Mouse (Mus musculus): ENCODE results near the gene Celf2. TPM values are rescaled to one million over a fixed set of nuclear protein-coding genes. Genes with fewer than 3 reads are reported as not detected.

Gene Celf2
- polyA plus RNA-seq, 1 experiment from 2014 or later = 63.2 TPM

DNA sequence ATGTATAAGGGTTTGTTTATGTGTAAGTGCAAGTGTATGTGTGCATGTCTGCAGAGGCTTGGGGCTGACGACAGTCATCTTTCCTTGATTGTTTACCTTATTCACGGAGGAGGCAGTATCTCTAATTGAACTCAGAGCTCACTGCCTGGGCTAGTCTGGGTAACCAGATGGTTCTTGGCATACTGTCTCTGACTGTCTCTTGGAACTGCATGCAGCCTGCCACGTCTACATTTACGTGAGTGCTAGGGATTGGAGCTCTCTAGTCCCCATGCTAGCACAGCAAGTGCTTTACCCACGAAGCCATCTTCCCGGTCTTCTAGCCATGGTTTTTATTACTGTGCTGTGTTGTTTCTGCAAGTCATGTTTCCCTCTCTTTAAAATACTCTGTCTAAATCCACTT is 855.6 kb downstream of the Celf2 start:
- peaks cover 3% of the 10 kb centered on the region; the same call in 1 of the 2 replicates for H3K4me1 ChIP-seq (replicated peaks)
- no peaks in the 10 kb centered on the region for H3K9me3 ChIP-seq (replicated peaks)
- H3K4me3 ChIP-seq = no peak overlapping the region
- H3K4me2 ChIP-seq = no peak overlapping the region
- WGBS = 74% methylated on average over 6 of the region's 6 CpGs
- ATAC-seq (replicated peaks; ENCODE audit: insufficient number of reproducible peaks, insufficient read depth, low FRiP score, low read depth) = no peak
- H3K36me3 ChIP-seq = no peaks in the 10 kb centered on the region
- H3K27me3 ChIP-seq = no peaks in the 10 kb centered on the region
- H3K27ac ChIP-seq = no peak overlapping the region
- H3K9ac ChIP-seq = no peak overlapping the region

DNA sequence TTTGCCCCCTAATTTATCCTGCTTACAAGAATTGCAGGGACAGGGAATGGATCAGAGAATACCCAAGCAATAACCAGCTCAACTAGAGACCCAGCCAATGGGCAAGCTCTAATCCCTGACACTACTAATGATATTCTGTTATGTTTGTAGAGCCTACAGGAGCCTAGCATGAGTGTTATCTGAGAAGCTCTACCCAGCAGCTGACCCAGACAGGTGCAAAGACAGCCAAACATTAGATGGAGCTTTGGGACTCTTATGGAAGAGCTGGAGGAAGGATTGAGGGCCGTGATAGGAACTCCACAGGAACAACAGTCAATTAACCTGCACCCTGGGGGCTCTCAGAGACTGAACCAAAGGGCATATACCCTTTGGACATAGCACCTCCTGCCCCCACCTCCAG is 857.7 kb downstream of the Celf2 start:
- H3K4me3 ChIP-seq = no peak overlapping the region
- no peak overlapping the region for H3K4me2 ChIP-seq
- H3K27ac ChIP-seq = no peak overlapping the region
- H3K9ac ChIP-seq = no peak overlapping the region
- no peaks in the 10 kb centered on the region for H3K9me3 ChIP-seq (replicated peaks)
- 80% methylated on average over 1 of the region's 1 CpGs for WGBS
- H3K4me1 ChIP-seq (replicated peaks) = peaks cover 3% of the 10 kb centered on the region; the same call in 1 of the 2 replicates
- H3K36me3 ChIP-seq = no peaks in the 10 kb centered on the region
- ATAC-seq (replicated peaks; ENCODE audit: insufficient number of reproducible peaks, insufficient read depth, low FRiP score, low read depth) = no peak
- H3K27me3 ChIP-seq = no peaks in the 10 kb centered on the region

GRCm38 (mm10) chr2:6648877-6649276 is 860.5 kb downstream of the Celf2 start:
- ATAC-seq (replicated peaks; ENCODE audit: insufficient number of reproducible peaks, insufficient read depth, low FRiP score, low read depth) = no peak
- Histone ChIP-seq H3K4me1 (replicated peaks) (no peaks in the 10 kb centered on the region), H3K9me3 (replicated peaks) (no peaks in the 10 kb centered on the region), H3K27me3 (no peaks in the 10 kb centered on the region), H3K4me2 (no peak overlapping the region), H3K4me3 (no peak overlapping the region), H3K27ac (no peak overlapping the region), H3K36me3 (no peaks in the 10 kb centered on the region), H3K9ac (no peak overlapping the region)
- WGBS = 82% methylated on average over 6 of the region's 6 CpGs

GRCm38 (mm10) chr2:6647028-6647427 is 862.3 kb downstream of the Celf2 start:
- Histone ChIP-seq H3K4me3 (no peak overlapping the region), H3K27ac (no peak overlapping the region), H3K36me3 (no peaks in the 10 kb centered on the region), H3K9ac (no peak overlapping the region), H3K4me2 (no peak overlapping the region), H3K27me3 (no peaks in the 10 kb centered on the region), H3K4me1 (replicated peaks) (no peaks in the 10 kb centered on the region), H3K9me3 (replicated peaks) (no peaks in the 10 kb centered on the region)
- 92% methylated on average over 4 of the region's 4 CpGs for WGBS
- ATAC-seq (replicated peaks; ENCODE audit: insufficient number of reproducible peaks, insufficient read depth, low FRiP score, low read depth) = no peak

DNA sequence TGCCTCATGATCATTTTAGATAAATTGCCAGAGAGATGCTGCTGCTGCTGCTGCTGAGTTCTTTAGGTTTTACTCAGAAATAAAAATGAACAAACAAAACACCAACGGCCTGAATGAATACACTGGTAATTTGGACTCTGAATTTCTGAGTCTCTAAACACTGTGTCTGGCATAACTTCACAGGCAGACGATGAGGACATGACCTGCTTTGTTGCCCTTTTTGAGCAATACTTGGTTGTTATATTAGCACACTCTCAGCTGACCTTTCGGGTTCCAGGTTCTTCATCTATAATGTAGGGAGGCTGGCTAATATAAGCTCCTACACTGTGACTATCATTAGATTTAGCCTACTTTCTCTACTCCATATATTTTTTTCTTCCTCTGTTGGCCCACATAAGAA is 863.0 kb downstream of the Celf2 start:
- no peak overlapping the region for H3K4me2 ChIP-seq
- H3K4me1 ChIP-seq (replicated peaks) = no peaks in the 10 kb centered on the region
- ATAC-seq (replicated peaks; ENCODE audit: insufficient number of reproducible peaks, insufficient read depth, low FRiP score, low read depth) = no peak
- no peaks in the 10 kb centered on the region for H3K27me3 ChIP-seq
- WGBS = 80% methylated on average over 3 of the region's 3 CpGs
- no peaks in the 10 kb centered on the region for H3K36me3 ChIP-seq
- H3K27ac ChIP-seq = no peak overlapping the region
- H3K9ac ChIP-seq = no peak overlapping the region
- no peaks in the 10 kb centered on the region for H3K9me3 ChIP-seq (replicated peaks)
- H3K4me3 ChIP-seq = no peak overlapping the region

DNA sequence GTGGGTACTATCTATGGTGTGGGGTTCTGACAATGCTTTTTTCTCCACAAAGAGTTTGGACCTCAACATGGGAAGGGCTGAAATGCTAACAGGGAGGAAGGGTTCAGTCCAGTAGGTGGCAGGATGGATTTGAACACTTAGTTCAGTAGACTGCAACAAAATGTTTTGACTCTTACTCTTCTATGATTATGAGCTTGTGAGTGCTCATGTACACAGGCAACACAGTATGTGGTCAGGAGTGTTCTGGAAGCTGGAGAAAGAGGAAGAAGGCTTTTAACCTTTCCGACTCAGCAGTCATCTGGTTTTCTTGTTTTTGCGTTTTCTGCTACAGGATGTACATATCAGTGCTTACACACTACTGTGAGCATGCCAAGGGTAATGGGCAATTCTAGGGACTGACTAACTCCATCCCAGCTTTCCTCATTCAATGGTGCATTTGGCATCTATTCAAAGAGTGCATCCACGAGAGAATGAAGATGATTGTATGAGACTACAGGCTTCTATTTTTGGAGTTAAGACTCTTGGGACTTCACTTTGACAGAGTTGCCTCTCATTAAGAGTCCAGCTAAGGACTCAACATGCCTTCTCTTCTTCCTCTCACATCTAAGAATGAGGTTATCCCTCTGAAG is 867.0 kb downstream of the Celf2 start:
- Histone ChIP-seq H3K27ac (no peak overlapping the region), H3K9ac (no peak overlapping the region), H3K4me3 (no peak overlapping the region), H3K4me1 (replicated peaks) (no peaks in the 10 kb centered on the region), H3K36me3 (no peaks in the 10 kb centered on the region), H3K27me3 (no peaks in the 10 kb centered on the region), H3K9me3 (replicated peaks) (no peaks in the 10 kb centered on the region), H3K4me2 (no peak overlapping the region)
- no peak for ATAC-seq (replicated peaks; ENCODE audit: insufficient number of reproducible peaks, insufficient read depth, low FRiP score, low read depth)
- WGBS = 49% methylated on average over 3 of the region's 3 CpGs

- Histone ChIP-seq H3K9me3 (replicated peaks) (no peaks in the 10 kb centered on the region), H3K4me2 (no peak overlapping the region), H3K27ac (no peak overlapping the region), H3K4me3 (no peak overlapping the region), H3K36me3 (no peaks in the 10 kb centered on the region), H3K27me3 (no peaks in the 10 kb centered on the region), H3K4me1 (replicated peaks) (no peaks in the 10 kb centered on the region), H3K9ac (no peak overlapping the region)
- ATAC-seq (replicated peaks; ENCODE audit: insufficient number of reproducible peaks, insufficient read depth, low FRiP score, low read depth) = no peak
- WGBS = 75% methylated on average over 6 of the region's 6 CpGs
These were observed 870.0 kb downstream of the Celf2 start for GRCm38 (mm10) chr2:6639370-6639769.

DNA sequence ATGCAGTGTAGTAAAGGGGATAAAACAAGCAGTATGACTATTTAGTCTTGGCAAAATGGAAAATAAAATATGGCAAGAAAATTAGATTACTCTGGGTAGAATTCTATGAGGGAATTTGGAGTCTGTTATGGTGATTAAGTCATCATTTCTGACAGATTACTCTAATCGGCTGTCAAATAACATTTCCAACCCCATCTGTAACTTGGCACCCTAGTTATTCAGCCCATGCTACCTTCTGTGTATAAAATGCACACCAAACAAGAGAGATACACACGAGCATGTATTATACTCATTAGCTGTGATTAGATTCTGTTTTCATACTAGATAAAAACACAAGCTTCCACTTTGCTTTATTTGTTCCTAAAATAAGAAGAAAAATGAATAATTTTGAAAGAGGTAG is 872.2 kb downstream of the Celf2 start:
- no peaks in the 10 kb centered on the region for H3K27me3 ChIP-seq
- no peak overlapping the region for H3K4me3 ChIP-seq
- no peak overlapping the region for H3K27ac ChIP-seq
- no peaks in the 10 kb centered on the region for H3K4me1 ChIP-seq (replicated peaks)
- H3K9ac ChIP-seq = no peak overlapping the region
- H3K36me3 ChIP-seq = no peaks in the 10 kb centered on the region
- no peak for ATAC-seq (replicated peaks; ENCODE audit: insufficient number of reproducible peaks, insufficient read depth, low FRiP score, low read depth)
- no peak overlapping the region for H3K4me2 ChIP-seq
- 77% methylated on average over 2 of the region's 2 CpGs for WGBS
- H3K9me3 ChIP-seq (replicated peaks) = no peaks in the 10 kb centered on the region

DNA sequence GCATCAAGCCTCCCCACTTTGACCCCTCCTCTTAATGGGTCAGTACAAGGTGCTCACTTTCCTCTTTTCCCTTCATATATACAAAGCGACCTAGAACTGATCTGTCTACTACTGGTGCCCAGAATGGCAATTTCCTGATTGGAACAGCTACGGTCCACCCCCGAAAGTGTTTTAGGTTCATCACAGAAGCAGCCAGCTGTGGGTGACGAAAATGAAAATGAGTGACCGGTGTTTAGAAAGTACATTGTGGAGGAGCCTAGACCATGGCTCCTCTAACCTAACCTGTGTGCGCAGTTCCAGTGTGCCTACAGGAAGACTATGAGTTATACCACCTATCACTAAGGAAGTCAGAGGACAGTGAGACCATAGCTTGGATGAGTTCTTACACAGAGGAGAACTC is 874.5 kb downstream of the Celf2 start:
- H3K27ac ChIP-seq = no peak overlapping the region
- no peaks in the 10 kb centered on the region for H3K27me3 ChIP-seq
- H3K36me3 ChIP-seq = no peaks in the 10 kb centered on the region
- no peak overlapping the region for H3K4me3 ChIP-seq
- H3K9ac ChIP-seq = no peak overlapping the region
- WGBS = 95% methylated on average over 6 of the region's 6 CpGs
- H3K4me2 ChIP-seq = no peak overlapping the region
- no peaks in the 10 kb centered on the region for H3K4me1 ChIP-seq (replicated peaks)
- ATAC-seq (replicated peaks; ENCODE audit: insufficient number of reproducible peaks, insufficient read depth, low FRiP score, low read depth) = no peak
- no peaks in the 10 kb centered on the region for H3K9me3 ChIP-seq (replicated peaks)

DNA sequence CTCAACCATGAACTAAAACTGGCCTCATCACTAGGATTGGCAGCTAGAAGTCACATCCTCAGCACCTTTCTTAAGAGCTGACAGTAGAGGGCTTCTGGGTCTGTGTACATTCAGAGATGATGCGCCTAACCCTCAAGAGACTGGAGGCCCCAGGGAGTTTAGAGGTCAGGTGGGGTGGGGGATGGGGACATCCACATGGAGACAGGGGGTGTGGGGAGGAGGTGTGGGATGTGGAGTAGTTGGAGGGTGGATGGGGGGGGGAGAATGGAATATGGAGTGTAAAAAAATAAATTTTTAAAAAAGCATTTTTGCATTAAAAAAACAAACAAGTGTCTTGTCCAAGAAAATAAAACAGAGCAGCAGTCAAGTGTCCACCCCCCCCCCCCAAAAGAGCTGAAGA is 876.2 kb downstream of the Celf2 start:
- H3K36me3 ChIP-seq = no peaks in the 10 kb centered on the region
- no peaks in the 10 kb centered on the region for H3K27me3 ChIP-seq
- H3K4me3 ChIP-seq = no peak overlapping the region
- no peak overlapping the region for H3K4me2 ChIP-seq
- H3K9me3 ChIP-seq (replicated peaks) = no peaks in the 10 kb centered on the region
- no peak for ATAC-seq (replicated peaks; ENCODE audit: insufficient number of reproducible peaks, insufficient read depth, low FRiP score, low read depth)
- H3K4me1 ChIP-seq (replicated peaks) = no peaks in the 10 kb centered on the region
- no peak overlapping the region for H3K9ac ChIP-seq
- H3K27ac ChIP-seq = no peak overlapping the region
- WGBS = 88% methylated on average over 1 of the region's 1 CpGs

- Histone ChIP-seq H3K36me3 (no peaks in the 10 kb centered on the region), H3K9me3 (replicated peaks) (no peaks in the 10 kb centered on the region), H3K4me3 (no peak overlapping the region), H3K27ac (no peak overlapping the region), H3K27me3 (no peaks in the 10 kb centered on the region), H3K4me2 (no peak overlapping the region), H3K4me1 (replicated peaks) (no peaks in the 10 kb centered on the region), H3K9ac (no peak overlapping the region)
- no peak for ATAC-seq (replicated peaks; ENCODE audit: insufficient number of reproducible peaks, insufficient read depth, low FRiP score, low read depth)
- 69% methylated on average over 4 of the region's 4 CpGs for WGBS
These were observed 885.6 kb downstream of the Celf2 start for GRCm38 (mm10) chr2:6623802-6624201.

DNA sequence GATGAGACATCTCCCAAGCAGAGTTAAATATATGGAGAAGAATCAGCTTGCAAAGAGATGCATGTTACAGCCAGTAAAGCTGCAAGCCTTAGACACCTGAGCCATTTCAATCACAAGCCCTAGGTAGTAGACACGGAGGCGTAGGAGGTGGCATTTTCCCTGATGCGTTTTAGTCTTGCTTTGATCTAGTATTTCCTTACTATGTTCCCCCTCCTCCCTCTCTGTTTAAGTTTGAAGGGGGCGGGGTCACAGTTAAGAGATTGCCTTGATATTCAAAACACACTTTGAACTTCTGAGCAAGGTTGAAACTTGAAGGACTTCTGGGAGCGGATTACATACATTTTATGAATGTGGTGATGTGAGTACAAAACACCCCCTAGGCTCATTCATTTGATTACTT is 887.3 kb downstream of the Celf2 start:
- no peaks in the 10 kb centered on the region for H3K36me3 ChIP-seq
- no peaks in the 10 kb centered on the region for H3K9me3 ChIP-seq (replicated peaks)
- H3K9ac ChIP-seq = no peak overlapping the region
- no peak overlapping the region for H3K27ac ChIP-seq
- 78% methylated on average over 5 of the region's 5 CpGs for WGBS
- H3K27me3 ChIP-seq = no peaks in the 10 kb centered on the region
- H3K4me3 ChIP-seq = no peak overlapping the region
- H3K4me1 ChIP-seq (replicated peaks) = no peaks in the 10 kb centered on the region
- no peak overlapping the region for H3K4me2 ChIP-seq
- ATAC-seq (replicated peaks; ENCODE audit: insufficient number of reproducible peaks, insufficient read depth, low FRiP score, low read depth) = no peak
